Mouse (Mus musculus) midbrain, embryonic 16.5 days (tissue): ENCODE data around the gene Tpr. TPM values are rescaled to one million over a fixed set of nuclear protein-coding genes. Genes with fewer than 3 reads are reported as not detected.

Experiments
- ATAC-seq: fragments of 200-750 bp; cut with Nextera tagmentation; 2 replicates; pipeline ENCODE4 v1.8.0; 2017; ENCODE audit warnings: moderate TSS enrichment
- H3K27ac ChIP-seq: fragments of 300-500 bp; sonication (generic); 2 replicates; pipeline ENCODE4 v1.5.1; 2014; ENCODE audit warnings: mild to moderate bottlenecking, low read length, mixed read lengths
- H3K27me3 ChIP-seq: fragments of 300-500 bp; sonication (generic); 2 replicates; pipeline ENCODE4 v1.6.1; 2014; ENCODE audit warnings: low read depth, low read length, mixed read lengths; ENCODE audit not compliant: control insufficient read depth, insufficient read depth
- H3K36me3 ChIP-seq: fragments of 300-500 bp; sonication (generic); 2 replicates; pipeline ENCODE4 v1.6.1; 2014; ENCODE audit warnings: mild to moderate bottlenecking, low read length, moderate library complexity, mixed read lengths; ENCODE audit not compliant: control insufficient read depth, insufficient read depth
- H3K4me1 ChIP-seq: fragments of 300-500 bp; sonication (generic); 2 replicates; pipeline ENCODE4 v1.6.1; 2014; ENCODE audit warnings: mild to moderate bottlenecking, low read length, mixed read lengths; ENCODE audit not compliant: control insufficient read depth, insufficient read depth
- H3K4me2 ChIP-seq: fragments of 300-500 bp; sonication (generic); 2 replicates; pipeline ENCODE4 v1.6.1; 2014; ENCODE audit warnings: mild to moderate bottlenecking, low read length, mixed read lengths
- H3K4me3 ChIP-seq: fragments of 300-500 bp; sonication (generic); 2 replicates; pipeline ENCODE4 v1.5.1; 2014; ENCODE audit warnings: low read depth, mild to moderate bottlenecking, low read length, moderate library complexity, mixed read lengths
- H3K9ac ChIP-seq: fragments of 300-500 bp; sonication (generic); 2 replicates; pipeline ENCODE4 v1.6.1; 2014; ENCODE audit warnings: low read depth, low read length, mixed read lengths
- H3K9me3 ChIP-seq: fragments of 300-500 bp; sonication (generic); replicated peaks from 2 replicates; pipeline ENCODE4 v1.6.1; 2014; ENCODE audit warnings: mild to moderate bottlenecking, low read length, mixed read lengths; ENCODE audit not compliant: control insufficient read depth, poor library complexity, severe bottlenecking
- WGBS: fragments of 180-500 bp; shearing (Covaris S2); extraction: QIAGEN DNeasy Blood & Tissue Kit; methylation state at CpG from one replicate; pipeline ENCODE4 v1.1.7; 2014; 5-methylcytosine and 5-hydroxymethylcytosine counted together
- polyA plus RNA-seq: library from polyadenylated mRNA; unstranded; fragments of >200 nt; fragmentation: Nextera tagmentation; extraction: Ambion mirVana; gene quantifications from 2 replicates; pipeline ENCODE4 v1.2.1, GENCODE M21; 2015

The Tpr gene
- polyA plus RNA-seq, 1 experiment from 2014 or later = 126 TPM

GRCm38 (mm10) chr1:150469992-150470391, 77.4 kb downstream of the Tpr start:
- Histone ChIP-seq H3K4me2 (no peak overlapping the region), H3K27me3 (no peaks in the 10 kb centered on the region), H3K4me1 (no peaks in the 10 kb centered on the region), H3K27ac (no peak overlapping the region), H3K9me3 (no peaks in the 10 kb centered on the region), H3K9ac (no peak overlapping the region), H3K4me3 (no peak overlapping the region), H3K36me3 (no peaks in the 10 kb centered on the region)
- 89% methylated on average over 3 of the region's 3 CpGs for WGBS
- ATAC-seq = no peak

- 79% methylated on average over 7 of the region's 7 CpGs for WGBS
- ATAC-seq = no peak
Measured at GRCm38 (mm10) chr1:150472525-150472924, 79.9 kb downstream of the Tpr start.

GRCm38 (mm10) chr1:150480674-150481073, 88.0 kb downstream of the Tpr start:
- H3K27me3 ChIP-seq = no peaks in the 10 kb centered on the region
- no peak overlapping the region for H3K27ac ChIP-seq
- no peaks in the 10 kb centered on the region for H3K9me3 ChIP-seq
- H3K4me2 ChIP-seq = no peak overlapping the region
- no peaks in the 10 kb centered on the region for H3K4me1 ChIP-seq
- no peak overlapping the region for H3K4me3 ChIP-seq
- 94% methylated on average over 5 of the region's 5 CpGs for WGBS
- no peak for ATAC-seq
- H3K9ac ChIP-seq = no peak overlapping the region
- no peaks in the 10 kb centered on the region for H3K36me3 ChIP-seq

More at GRCm38 (mm10) chr1:150472525-150472924, 79.9 kb downstream of the Tpr start:
- Histone ChIP-seq H3K9me3 (no peaks in the 10 kb centered on the region), H3K4me2 (no peak overlapping the region), H3K9ac (no peak overlapping the region), H3K4me1 (no peaks in the 10 kb centered on the region), H3K27me3 (no peaks in the 10 kb centered on the region), H3K27ac (no peak overlapping the region), H3K36me3 (no peaks in the 10 kb centered on the region), H3K4me3 (no peak overlapping the region)

- WGBS = 87% methylated on average over 2 of the region's 2 CpGs
- no peak overlapping the region for H3K4me2 ChIP-seq
- no peak overlapping the region for H3K27ac ChIP-seq
- no peak for ATAC-seq
- no peaks in the 10 kb centered on the region for H3K4me1 ChIP-seq
- no peaks in the 10 kb centered on the region for H3K27me3 ChIP-seq
- H3K9ac ChIP-seq = no peak overlapping the region
- H3K9me3 ChIP-seq = no peaks in the 10 kb centered on the region
- no peak overlapping the region for H3K4me3 ChIP-seq
- H3K36me3 ChIP-seq = no peaks in the 10 kb centered on the region
Measured at GRCm38 (mm10) chr1:150489148-150489547, 96.5 kb downstream of the Tpr start.

- no peaks in the 10 kb centered on the region for H3K36me3 ChIP-seq
- no peak overlapping the region for H3K9ac ChIP-seq
- peaks cover 4% of the 10 kb centered on the region; the same call in 1 of the 2 replicates for H3K9me3 ChIP-seq
- 82% methylated on average over 6 of the region's 6 CpGs for WGBS
- no peaks in the 10 kb centered on the region for H3K4me1 ChIP-seq
- no peak overlapping the region for H3K4me2 ChIP-seq
- H3K27ac ChIP-seq = no peak overlapping the region
- no peak for ATAC-seq
- H3K27me3 ChIP-seq = no peaks in the 10 kb centered on the region
- no peak overlapping the region for H3K4me3 ChIP-seq
Measured at GRCm38 (mm10) chr1:150496626-150497302, 104.1 kb downstream of the Tpr start.

GRCm38 (mm10) chr1:150497690-150498089, 105.1 kb downstream of the Tpr start:
- Histone ChIP-seq H3K4me1 (no peaks in the 10 kb centered on the region), H3K27ac (no peak overlapping the region), H3K4me3 (no peak overlapping the region), H3K9ac (no peak overlapping the region), H3K9me3 (peaks cover 4% of the 10 kb centered on the region; the same call in 1 of the 2 replicates), H3K27me3 (no peaks in the 10 kb centered on the region), H3K4me2 (no peak overlapping the region), H3K36me3 (no peaks in the 10 kb centered on the region)
- no peak for ATAC-seq
- 68% methylated on average over 2 of the region's 2 CpGs for WGBS

- Histone ChIP-seq H3K9me3 (peaks cover 4% of the 10 kb centered on the region; the same call in 1 of the 2 replicates), H3K36me3 (no peaks in the 10 kb centered on the region), H3K4me3 (no peak overlapping the region), H3K9ac (no peak overlapping the region), H3K27me3 (no peaks in the 10 kb centered on the region), H3K27ac (no peak overlapping the region), H3K4me2 (no peak overlapping the region), H3K4me1 (no peaks in the 10 kb centered on the region)
- ATAC-seq = no peak
- WGBS = 80% methylated on average over 2 of the region's 2 CpGs
Measured at GRCm38 (mm10) chr1:150498177-150498576, 105.5 kb downstream of the Tpr start.

Other genes starting within 250 kb of the Tpr start
- gene Pdc, start 73.4 kb upstream of the Tpr start, polyA plus RNA-seq = not detected in 2 replicates
- 37.8 and 40.6 TPM in 2 replicates for gene Odr4, start 242 bp downstream of the Tpr start, polyA plus RNA-seq
- 0.28 and 0.72 TPM in 2 replicates for gene Prg4, start 73.3 kb downstream of the Tpr start, polyA plus RNA-seq